Mouse (Mus musculus) stomach, postnatal 0 days (tissue): Measurements from ENCODE around the gene Gm10181.

Source experiments
- CTCF ChIP-seq: IDR thresholded peaks from 2 replicates; pipeline ENCODE4 v1.5.1; 2016; ENCODE audit warnings: antibody characterized with exemption, low read depth, mild to moderate bottlenecking, moderate library complexity
- EP300 ChIP-seq: optimal IDR thresholded peaks from 2 replicates; pipeline ENCODE3; 2016; ENCODE audit warnings: antibody characterized with exemption

DNA sequence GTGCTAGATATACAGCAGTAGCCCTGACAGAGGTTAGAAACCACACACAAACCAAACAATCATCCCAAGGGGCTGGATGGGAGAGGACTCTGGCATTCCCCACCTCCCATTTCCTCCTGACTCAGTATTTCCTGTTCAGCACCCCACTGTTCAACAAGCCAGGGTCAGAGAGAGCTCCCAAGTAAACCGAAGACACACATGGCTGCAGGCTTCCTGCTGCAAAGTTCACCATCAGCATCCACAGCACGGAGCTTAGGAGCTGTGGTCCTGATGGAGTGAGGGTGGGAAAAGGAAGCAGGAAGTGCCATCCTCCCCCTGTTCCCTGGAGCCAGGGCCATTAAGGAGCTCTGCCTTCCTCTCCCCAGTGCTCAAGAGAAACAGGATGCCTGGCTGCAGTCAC, 40.9 kb upstream of the Gm10181 start:
- TF ChIP-seq CTCF: no peak
- TF ChIP-seq EP300: no peak
